Mouse (Mus musculus): ENCODE data around the gene Fndc4. TPM values are rescaled to one million over a fixed set of nuclear protein-coding genes. Genes with fewer than 3 reads are reported as not detected.

Gene Fndc4
- polyA plus RNA-seq, 1 experiment from 2014 or later, result 15.7 TPM

DNA sequence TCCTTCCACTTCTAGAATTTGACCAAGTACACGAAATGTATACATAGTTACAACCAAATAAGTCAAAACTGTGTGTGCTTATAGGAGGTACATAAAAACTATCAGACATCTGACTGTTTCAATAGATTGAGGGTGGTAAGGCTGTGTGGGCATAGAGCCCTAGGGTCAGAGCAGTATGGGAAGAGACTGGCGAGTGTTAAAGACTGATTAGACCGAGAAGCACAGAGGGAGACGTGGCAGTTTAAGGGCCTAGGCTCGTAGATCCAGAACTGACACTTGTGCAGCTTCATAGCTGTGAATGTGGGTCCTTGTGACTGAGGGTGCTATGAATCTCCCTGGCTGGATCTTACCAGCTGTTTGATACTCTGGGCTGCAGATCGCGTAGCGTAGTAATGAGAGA, 41.0 kb downstream of the Fndc4 start:
- H3K4me2 ChIP-seq, result no peak overlapping the region
- no peaks in the 10 kb centered on the region for H3K27me3 ChIP-seq (replicated peaks)
- ATAC-seq, result no peak
- H3K9me3 ChIP-seq (replicated peaks), result no peaks in the 10 kb centered on the region
- H3K9ac ChIP-seq, result peak overlapping the region; percentile 12; the same call in 1 of the 2 replicates
- no peak overlapping the region for H3K27ac ChIP-seq
- 62% methylated on average over 8 of the region's 8 CpGs for WGBS (ENCODE audit: insufficient replicate concordance)
- H3K36me3 ChIP-seq, result peaks cover 52% of the 10 kb centered on the region
- H3K4me1 ChIP-seq, result peaks cover 27% of the 10 kb centered on the region
- H3K4me3 ChIP-seq, result no peak overlapping the region

- WGBS (ENCODE audit: insufficient replicate concordance), result 68% methylated on average over 7 of the region's 7 CpGs
- H3K36me3 ChIP-seq, result peaks cover 57% of the 10 kb centered on the region
- no peak overlapping the region for H3K9ac ChIP-seq
- no peaks in the 10 kb centered on the region for H3K27me3 ChIP-seq (replicated peaks)
- H3K4me1 ChIP-seq, result peaks cover 27% of the 10 kb centered on the region
- ATAC-seq, result no peak
- no peaks in the 10 kb centered on the region for H3K9me3 ChIP-seq (replicated peaks)
- no peak overlapping the region for H3K4me3 ChIP-seq
- H3K4me2 ChIP-seq, result no peak overlapping the region
- H3K27ac ChIP-seq, result no peak overlapping the region
Measured at GRCm38 (mm10) chr5:31254452-31254851, 41.4 kb downstream of the Fndc4 start.

- no peaks in the 10 kb centered on the region for H3K9me3 ChIP-seq (replicated peaks)
- no peak overlapping the region for H3K27ac ChIP-seq
- no peaks in the 10 kb centered on the region for H3K27me3 ChIP-seq (replicated peaks)
- H3K36me3 ChIP-seq, result peaks cover 63% of the 10 kb centered on the region
- ATAC-seq, result no peak
- H3K4me3 ChIP-seq, result no peak overlapping the region
- H3K9ac ChIP-seq, result no peak overlapping the region
- WGBS (ENCODE audit: insufficient replicate concordance), result 80% methylated on average over 8 of the region's 8 CpGs
- H3K4me1 ChIP-seq, result peaks cover 27% of the 10 kb centered on the region
- no peak overlapping the region for H3K4me2 ChIP-seq
Measured at GRCm38 (mm10) chr5:31253806-31254205, 42.1 kb downstream of the Fndc4 start.

DNA sequence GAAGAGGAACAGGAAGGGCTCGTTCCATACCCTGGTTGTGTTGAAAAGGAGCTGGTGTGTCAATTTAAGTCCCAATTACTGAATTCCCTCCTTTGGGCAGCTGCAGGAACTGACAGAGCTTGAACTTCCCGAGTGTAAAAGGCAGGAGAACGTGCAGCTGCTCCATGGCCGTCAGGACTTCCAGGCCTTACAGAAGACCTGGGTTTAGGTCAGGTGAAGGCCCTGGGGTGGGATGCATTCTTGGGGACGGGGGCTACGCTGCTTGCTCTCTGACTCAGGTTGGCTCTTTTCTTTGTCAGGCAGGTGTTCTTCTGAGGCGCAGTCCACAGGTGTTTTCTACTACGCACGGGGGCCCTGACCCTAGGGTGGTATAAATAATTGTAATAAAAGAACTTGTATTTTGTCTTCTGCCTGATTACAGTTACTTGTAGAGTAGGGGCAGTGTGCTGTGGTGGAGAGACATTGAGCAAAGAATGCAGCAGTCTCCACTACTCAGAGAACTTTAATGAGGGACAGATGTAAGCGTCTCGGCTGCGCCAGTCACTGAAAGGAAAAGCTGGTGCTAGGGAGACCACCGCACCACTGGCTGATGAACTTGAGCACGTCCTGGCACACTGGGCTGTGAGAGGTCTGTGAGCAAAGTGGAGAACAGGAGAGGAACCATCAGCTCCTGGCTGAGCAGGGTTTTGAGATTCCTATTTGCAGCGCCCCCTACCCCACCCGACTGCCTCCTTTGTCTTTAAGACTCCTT, 42.9 kb downstream of the Fndc4 start:
- H3K4me1 ChIP-seq, result peaks cover 27% of the 10 kb centered on the region
- H3K4me3 ChIP-seq, result no peak overlapping the region
- H3K9ac ChIP-seq, result no peak overlapping the region
- H3K27me3 ChIP-seq (replicated peaks), result no peaks in the 10 kb centered on the region
- no peaks in the 10 kb centered on the region for H3K9me3 ChIP-seq (replicated peaks)
- no peak overlapping the region for H3K27ac ChIP-seq
- H3K36me3 ChIP-seq, result peaks cover 72% of the 10 kb centered on the region
- WGBS (ENCODE audit: insufficient replicate concordance), result 79% methylated on average over 16 of the region's 16 CpGs
- no peak overlapping the region for H3K4me2 ChIP-seq
- no peak for ATAC-seq

DNA sequence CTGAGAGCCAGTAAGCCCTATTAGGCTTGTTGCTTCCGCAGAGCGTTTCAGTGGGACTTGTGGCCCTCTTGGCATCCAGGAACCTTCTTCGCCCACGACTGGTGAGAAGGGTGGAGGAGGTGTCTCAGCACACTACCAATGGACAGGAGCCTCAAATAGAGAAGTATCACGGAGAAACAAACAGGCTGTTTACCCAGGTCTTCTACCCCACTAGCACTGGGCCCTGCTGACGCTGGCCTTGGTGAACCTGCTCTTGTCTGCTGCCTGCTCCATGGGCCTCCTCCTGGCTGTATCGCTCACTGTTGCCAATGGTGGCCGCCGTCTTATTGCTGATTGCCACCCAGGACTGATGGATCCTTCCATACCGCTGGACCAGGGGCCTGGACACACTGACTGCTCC, 43.7 kb downstream of the Fndc4 start:
- H3K27me3 ChIP-seq (replicated peaks), result no peaks in the 10 kb centered on the region
- WGBS (ENCODE audit: insufficient replicate concordance), result 75% methylated on average over 10 of the region's 10 CpGs
- peaks cover 27% of the 10 kb centered on the region for H3K4me1 ChIP-seq
- peak overlapping the region; percentile 65 for H3K4me2 ChIP-seq
- peak overlapping the region; percentile 50 for H3K4me3 ChIP-seq
- no peaks in the 10 kb centered on the region for H3K9me3 ChIP-seq (replicated peaks)
- no peak for ATAC-seq
- peaks cover 77% of the 10 kb centered on the region for H3K36me3 ChIP-seq
- no peak overlapping the region for H3K27ac ChIP-seq
- H3K9ac ChIP-seq, result no peak overlapping the region

DNA sequence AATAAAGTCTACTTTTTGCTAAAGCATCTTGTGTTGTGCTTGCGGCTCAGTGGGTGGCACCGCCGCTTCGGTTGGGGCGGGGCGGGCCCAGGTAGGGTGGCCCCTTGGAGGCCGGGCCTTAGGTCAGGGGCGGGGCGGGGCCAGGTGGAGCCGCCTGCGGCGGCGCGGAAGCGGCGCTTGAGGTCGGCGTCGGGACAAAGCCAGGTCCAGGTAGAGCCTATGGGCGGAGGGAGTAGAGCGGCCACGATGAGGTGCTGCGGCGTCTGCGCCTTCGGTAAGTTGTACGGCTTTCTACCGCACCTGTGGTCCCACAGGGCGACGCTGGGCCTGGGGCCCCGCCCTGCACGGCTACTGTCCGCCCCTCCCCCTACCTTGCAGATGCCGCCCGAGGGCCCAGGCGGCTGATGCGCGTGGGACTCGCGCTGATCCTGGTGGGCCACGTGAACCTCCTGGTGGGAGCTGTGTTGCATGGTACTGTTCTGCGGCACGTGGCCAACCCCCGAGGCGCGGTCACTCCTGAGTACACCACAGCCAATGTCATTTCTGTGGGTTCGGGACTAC, 44.3 kb downstream of the Fndc4 start, which contains the start of gene Krtcap3:
Gene Krtcap3, plus strand, starts transcription at position 151 of the 561 bp plus-strand sequence.
- peaks cover 27% of the 10 kb centered on the region for H3K4me1 ChIP-seq
- peak; percentile 77 for ATAC-seq
- no peaks in the 10 kb centered on the region for H3K9me3 ChIP-seq (replicated peaks)
- WGBS (ENCODE audit: insufficient replicate concordance), result 62% methylated on average over 47 of the region's 47 CpGs
- 0 out of 2 replicates have a peak within 1 kb of the TSS, but pooled peaks have one; percentile 2 for H3K9ac ChIP-seq
- peak within 1 kb of the TSS; percentile 65 for H3K4me2 ChIP-seq
- H3K27ac ChIP-seq, result no peak within 1 kb of the TSS
- H3K4me3 ChIP-seq, result peak within 1 kb of the TSS; percentile 50
- no peaks in the 10 kb centered on the region for H3K27me3 ChIP-seq (replicated peaks)
- peaks cover 82% of the 10 kb centered on the region for H3K36me3 ChIP-seq

GRCm38 (mm10) chr5:31250716-31251115, 45.2 kb downstream of the Fndc4 start:
- Histone ChIP-seq H3K9me3 (replicated peaks) (no peaks in the 10 kb centered on the region), H3K4me3 (no peak overlapping the region), H3K4me1 (peaks cover 27% of the 10 kb centered on the region), H3K27ac (no peak overlapping the region), H3K27me3 (replicated peaks) (no peaks in the 10 kb centered on the region), H3K36me3 (peaks cover 88% of the 10 kb centered on the region), H3K4me2 (peak overlapping the region; percentile 65; the same call in 1 of the 2 replicates), H3K9ac (no peak overlapping the region)
- WGBS (ENCODE audit: insufficient replicate concordance), result 75% methylated on average over 4 of the region's 4 CpGs
- no peak for ATAC-seq

Other genes with a start within 250 kb of the Fndc4 start
- 47.4 and 54.5 TPM in 2 replicates for gene Atraid, start 247.8 kb downstream of the Fndc4 start, polyA plus RNA-seq (2016; fragmentation: Nextera tagmentation; extraction: Ambion mirVana)
- gene Slc5a6, start 247.2 kb downstream of the Fndc4 start, polyA plus RNA-seq (2016; fragmentation: Nextera tagmentation; extraction: Ambion mirVana), result 6.9 and 7.0 TPM in 2 replicates
- 43.6 and 44.5 TPM in 2 replicates for gene Cad, start 241.3 kb downstream of the Fndc4 start, polyA plus RNA-seq (2016; fragmentation: Nextera tagmentation; extraction: Ambion mirVana)
- not detected in 2 replicates for gene Dnajc5g, start 189.8 kb downstream of the Fndc4 start, polyA plus RNA-seq (2016; fragmentation: Nextera tagmentation; extraction: Ambion mirVana)
- gene Slc30a3, start 187.8 kb downstream of the Fndc4 start, polyA plus RNA-seq (2016; fragmentation: Nextera tagmentation; extraction: Ambion mirVana), result 0.26 and 0.48 TPM in 2 replicates
- 0.12 TPM in 1 of 2 replicates, not detected in the other for gene Trim54, start 179.4 kb downstream of the Fndc4 start, polyA plus RNA-seq (2016; fragmentation: Nextera tagmentation; extraction: Ambion mirVana)
- not detected in 2 replicates for gene Ucn, start 157.3 kb downstream of the Fndc4 start, polyA plus RNA-seq (2016; fragmentation: Nextera tagmentation; extraction: Ambion mirVana)
- gene Mpv17, start 141.8 kb downstream of the Fndc4 start, polyA plus RNA-seq (2016; fragmentation: Nextera tagmentation; extraction: Ambion mirVana), result 25.8 and 27.0 TPM in 2 replicates
- 0.90 and 1.3 TPM in 2 replicates for gene Gm29609, start 116.2 kb downstream of the Fndc4 start, polyA plus RNA-seq (2016; fragmentation: Nextera tagmentation; extraction: Ambion mirVana)
- gene Gtf3c2, start 115.9 kb downstream of the Fndc4 start, polyA plus RNA-seq (2016; fragmentation: Nextera tagmentation; extraction: Ambion mirVana), result 51.5 and 53.1 TPM in 2 replicates
- 58.2 and 62.3 TPM in 2 replicates for gene Snx17, start 102.9 kb downstream of the Fndc4 start, polyA plus RNA-seq (2016; fragmentation: Nextera tagmentation; extraction: Ambion mirVana)
- 67.2 and 73.1 TPM in 2 replicates for gene Eif2b4, start 102.7 kb downstream of the Fndc4 start, polyA plus RNA-seq (2016; fragmentation: Nextera tagmentation; extraction: Ambion mirVana)
- gene Zfp513, start 93.8 kb downstream of the Fndc4 start, polyA plus RNA-seq (2016; fragmentation: Nextera tagmentation; extraction: Ambion mirVana), result 4.5 and 7.2 TPM in 2 replicates
- 195 and 204 TPM in 2 replicates for gene Ppm1g, start 75.4 kb downstream of the Fndc4 start, polyA plus RNA-seq (2016; fragmentation: Nextera tagmentation; extraction: Ambion mirVana)
- 60.1 and 64.8 TPM in 2 replicates for gene Nrbp1, start 55.2 kb downstream of the Fndc4 start, polyA plus RNA-seq (2016; fragmentation: Nextera tagmentation; extraction: Ambion mirVana)
- gene Gm9970, start 54.8 kb downstream of the Fndc4 start, polyA plus RNA-seq (2016; fragmentation: Nextera tagmentation; extraction: Ambion mirVana), result not detected in 2 replicates
- gene Krtcap3, start 44.4 kb downstream of the Fndc4 start, polyA plus RNA-seq (2016; fragmentation: Nextera tagmentation; extraction: Ambion mirVana), result 4.6 and 6.1 TPM in 2 replicates
- 8.7 and 10.3 TPM in 2 replicates for gene Ift172, start 5.0 kb downstream of the Fndc4 start, polyA plus RNA-seq (2016; fragmentation: Nextera tagmentation; extraction: Ambion mirVana)
- 10.3 and 11.2 TPM in 2 replicates for gene Gckr, start 1.4 kb upstream of the Fndc4 start, polyA plus RNA-seq (2016; fragmentation: Nextera tagmentation; extraction: Ambion mirVana)
- 21.5 and 23.8 TPM in 2 replicates for gene Zfp512, start 156.4 kb upstream of the Fndc4 start, polyA plus RNA-seq (2016; fragmentation: Nextera tagmentation; extraction: Ambion mirVana)
- not detected in 2 replicates for gene 4930548H24Rik, start 189.7 kb upstream of the Fndc4 start, polyA plus RNA-seq (2016; fragmentation: Nextera tagmentation; extraction: Ambion mirVana)
- gene Gpn1, start 198.7 kb upstream of the Fndc4 start, polyA plus RNA-seq (2016; fragmentation: Nextera tagmentation; extraction: Ambion mirVana), result 34.9 and 38.8 TPM in 2 replicates
- 19.2 and 20.4 TPM in 2 replicates for gene Slc4a1ap, start 230.9 kb upstream of the Fndc4 start, polyA plus RNA-seq (2016; fragmentation: Nextera tagmentation; extraction: Ambion mirVana)
- gene Supt7l, start 231.7 kb upstream of the Fndc4 start, polyA plus RNA-seq (2016; fragmentation: Nextera tagmentation; extraction: Ambion mirVana), result 12.7 and 12.9 TPM in 2 replicates

Data from liver, embryonic 12.5 days (tissue).